Mouse (Mus musculus) liver, embryonic 18 days (tissue): ENCODE data around the gene Senp5. TPM values are rescaled to one million over a fixed set of nuclear protein-coding genes. Genes with fewer than 3 reads are reported as not detected.

Source experiments
- polyA plus RNA-seq: library from polyadenylated mRNA; depleted of rRNA; stranded (reverse); fragments of >200 nt; gene quantifications from 2 replicates; pipeline ENCODE4 v1.2.3, GENCODE M21; 2012; rRNA removed

The Senp5 gene
- 5.3 and 5.4 TPM in 2 replicates for polyA plus RNA-seq

DNA sequence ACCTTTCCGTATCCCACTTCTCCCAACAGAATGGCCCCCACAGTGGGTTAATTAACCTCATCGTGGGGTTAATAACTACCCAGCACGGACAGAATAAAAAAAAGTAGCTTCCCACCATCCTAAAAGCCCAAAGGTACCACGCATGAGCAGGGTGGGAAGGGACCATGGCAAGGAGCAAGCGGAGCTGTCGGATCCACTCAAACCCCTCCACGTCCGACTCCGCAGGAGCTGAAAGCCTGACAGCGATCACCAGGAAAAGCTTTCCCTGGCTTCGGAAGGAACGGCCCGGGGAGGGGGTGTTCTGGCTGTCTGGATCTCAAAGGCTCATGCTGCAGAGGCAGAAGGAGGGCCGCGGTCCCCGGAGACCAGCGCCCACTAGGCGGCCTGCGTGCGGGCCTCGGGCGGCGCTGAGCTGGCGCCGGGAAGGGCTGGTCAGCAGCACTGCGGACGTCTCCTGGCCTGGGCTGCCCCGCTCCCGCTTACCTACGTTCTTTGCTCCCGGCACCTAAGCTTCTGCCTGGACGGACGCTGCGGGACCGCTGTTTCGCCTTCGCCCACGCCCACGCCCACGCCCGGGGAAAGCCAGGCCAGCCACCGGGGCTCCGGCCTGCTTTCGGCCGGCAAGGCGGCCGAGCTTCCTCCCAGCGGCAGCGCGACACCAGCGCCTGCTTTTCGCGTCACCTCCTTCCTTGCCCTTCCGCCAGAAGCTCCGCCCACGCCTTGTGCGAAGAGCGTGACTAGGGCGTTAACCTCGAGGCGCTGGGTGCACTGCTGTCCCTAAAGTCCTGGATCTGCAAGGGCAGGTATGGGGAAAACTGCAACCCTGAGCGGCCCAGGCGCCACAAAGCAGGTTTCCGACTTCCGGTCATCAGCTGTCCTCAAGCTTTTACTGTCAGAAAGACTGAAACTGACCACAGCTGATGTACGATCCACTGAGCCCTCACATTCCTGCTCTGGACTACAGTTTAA is at the start of gene Senp5:
Gene Senp5 (minus strand): TSS at position 779 of the 969 bp plus-strand sequence.

GRCm38 (mm10) chr16:31948345-31948774 is 54.7 kb downstream of the Senp5 start, which contains the start of the genes 0610012G03Rik and Ncbp2:
TSS of gene 0610012G03Rik (minus strand) at chr16:31948494.
TSS of gene Ncbp2 (plus strand) at chr16:31948513.

GRCm38 (mm10) chr16:31933751-31934549 is 69.1 kb downstream of the Senp5 start, which contains the start of gene Pigz:
TSS of gene Pigz (plus strand) at chr16:31933851.

Other genes starting within 250 kb of the Senp5 start
- gene Meltf, start 124.5 kb downstream of the Senp5 start, polyA plus RNA-seq, result 0.02 and 0.29 TPM in 2 replicates
- gene Pigz, start 69.4 kb downstream of the Senp5 start, polyA plus RNA-seq, result 0.20 TPM in 2 replicates
- 26.2 and 29.5 TPM in 2 replicates for gene 0610012G03Rik, start 54.8 kb downstream of the Senp5 start, polyA plus RNA-seq
- 16.4 and 18.3 TPM in 2 replicates for gene Ncbp2, start 54.8 kb downstream of the Senp5 start, polyA plus RNA-seq
- gene Pak2, start 76.1 kb upstream of the Senp5 start, polyA plus RNA-seq, result 7.3 and 8.4 TPM in 2 replicates
- gene Pigx, start 96.5 kb upstream of the Senp5 start, polyA plus RNA-seq, result 36.2 and 37.8 TPM in 2 replicates
- 4.6 and 4.7 TPM in 2 replicates for gene Cep19, start 96.5 kb upstream of the Senp5 start, polyA plus RNA-seq
- 16.9 and 17.5 TPM in 2 replicates for gene Nrros, start 162.3 kb upstream of the Senp5 start, polyA plus RNA-seq
- 0.59 and 0.71 TPM in 2 replicates for gene Bex6, start 176.5 kb upstream of the Senp5 start, polyA plus RNA-seq
- gene Fbxo45, start 243.9 kb upstream of the Senp5 start, polyA plus RNA-seq, result 2.7 and 3.1 TPM in 2 replicates
- gene Wdr53, start 243.9 kb upstream of the Senp5 start, polyA plus RNA-seq, result 6.8 and 7.7 TPM in 2 replicates